Mouse (Mus musculus) intestine, postnatal 0 days (tissue): ENCODE results near the gene Spata9. TPM values are rescaled to one million over a fixed set of nuclear protein-coding genes. Genes with fewer than 3 reads are reported as not detected.

Experiments
- ATAC-seq: fragments of 200-750 bp; cut with Nextera tagmentation; 2 replicates; pipeline ENCODE4 v1.8.0; 2017; ENCODE audit warnings: mild to moderate bottlenecking, moderate TSS enrichment, moderate library complexity
- H3K27ac ChIP-seq: fragments of 300-500 bp; sonication (generic); 2 replicates; pipeline ENCODE4 v1.5.1; 2014; ENCODE audit warnings: mild to moderate bottlenecking, low read depth, low read length, moderate library complexity
- H3K27me3 ChIP-seq: fragments of 300-500 bp; sonication (generic); replicated peaks from 2 replicates; pipeline ENCODE4 v1.6.1; 2014; ENCODE audit warnings: low read length, mixed read lengths; ENCODE audit not compliant: control insufficient read depth, insufficient read depth
- H3K36me3 ChIP-seq: fragments of 300-500 bp; sonication (generic); 2 replicates; pipeline ENCODE4 v1.6.1; 2014; ENCODE audit warnings: mild to moderate bottlenecking, moderate library complexity; ENCODE audit not compliant: control insufficient read depth, insufficient read depth
- H3K4me1 ChIP-seq: fragments of 300-500 bp; sonication (generic); replicated peaks from 2 replicates; pipeline ENCODE4 v1.6.1; 2014; ENCODE audit warnings: antibody characterized with exemption, low read length, mixed read lengths; ENCODE audit not compliant: control insufficient read depth, insufficient read depth
- H3K4me2 ChIP-seq: fragments of 300-500 bp; sonication (generic); replicated peaks from 2 replicates; pipeline ENCODE4 v1.6.1; 2014; ENCODE audit warnings: low read depth, mild to moderate bottlenecking, moderate library complexity
- H3K4me3 ChIP-seq: fragments of 300-500 bp; sonication (generic); 2 replicates; pipeline ENCODE4 v1.5.1; 2014; ENCODE audit warnings: low read depth, low read length
- H3K9ac ChIP-seq: fragments of 300-500 bp; sonication (generic); 2 replicates; pipeline ENCODE4 v1.6.1; 2014; ENCODE audit warnings: mild to moderate bottlenecking, low read depth, low read length
- H3K9me3 ChIP-seq: fragments of 300-500 bp; sonication (generic); 2 replicates; pipeline ENCODE4 v1.6.1; 2016; ENCODE audit warnings: mixed run types; ENCODE audit not compliant: control insufficient read depth
- CTCF ChIP-seq: sonication (generic); IDR thresholded peaks from 2 replicates; pipeline ENCODE4 v1.5.1; 2016; ENCODE audit warnings: low read depth, mild to moderate bottlenecking, control low read depth, antibody characterized with exemption, moderate library complexity
- WGBS: fragments of 180-500 bp; shearing (Covaris S2); extraction: QIAGEN DNeasy Blood & Tissue Kit; methylation state at CpG from one replicate; pipeline ENCODE4 v1.1.7; 2014; 5-methylcytosine and 5-hydroxymethylcytosine counted together
- polyA plus RNA-seq: library from polyadenylated mRNA; unstranded; fragments of >200 nt; fragmentation: Nextera tagmentation; extraction: Ambion mirVana; gene quantifications from 2 replicates; pipeline ENCODE4 v1.2.1, GENCODE M21; 2015

Spata9 gene
- polyA plus RNA-seq, 1 experiment from 2014 or later, result 0.51 TPM

GRCm38 (mm10) chr13:75976649-75977048 is 9.7 kb downstream of the Spata9 start:
- TF ChIP-seq CTCF, result no peak
- ATAC-seq, result peak; percentile 78
- WGBS, result 35% methylated on average over 2 of the region's 2 CpGs

DNA sequence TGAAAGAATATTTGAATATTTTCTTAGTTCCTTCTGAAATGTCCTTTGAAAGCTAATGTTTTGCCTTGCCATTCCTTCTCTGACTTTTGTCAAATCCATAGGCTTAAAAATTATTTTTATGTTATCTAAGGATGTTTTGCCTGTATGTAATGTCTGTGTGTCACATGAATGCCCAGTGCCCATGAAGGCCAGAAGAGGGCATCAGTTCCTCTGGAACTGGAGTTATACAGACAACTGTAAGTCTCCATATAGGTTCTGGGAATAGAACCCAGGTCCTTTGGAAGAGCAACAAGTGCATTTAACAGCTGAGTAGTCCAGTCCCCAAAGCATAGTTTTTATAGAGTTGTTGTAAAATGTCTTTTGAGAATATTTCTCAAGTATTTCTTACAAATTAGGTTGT is 15.0 kb downstream of the Spata9 start:
- Histone ChIP-seq H3K4me3 (no peak overlapping the region), H3K4me1 (no peaks in the 10 kb centered on the region), H3K9ac (no peak overlapping the region), H3K4me2 (no peak overlapping the region), H3K9me3 (no peaks in the 10 kb centered on the region), H3K27ac (no peak overlapping the region), H3K36me3 (no peaks in the 10 kb centered on the region), H3K27me3 (no peaks in the 10 kb centered on the region)
- ATAC-seq, result no peak
- TF ChIP-seq CTCF, result peak; percentile 54

More at GRCm38 (mm10) chr13:75976649-75977048, 9.7 kb downstream of the Spata9 start:
- H3K4me3 ChIP-seq, result no peak overlapping the region
- H3K4me1 ChIP-seq, result no peaks in the 10 kb centered on the region; the same call in 1 of the 2 replicates
- no peaks in the 10 kb centered on the region for H3K36me3 ChIP-seq
- no peak overlapping the region for H3K9ac ChIP-seq
- H3K27me3 ChIP-seq, result no peaks in the 10 kb centered on the region
- H3K27ac ChIP-seq, result no peak overlapping the region
- no peak overlapping the region for H3K4me2 ChIP-seq
- no peaks in the 10 kb centered on the region for H3K9me3 ChIP-seq

DNA sequence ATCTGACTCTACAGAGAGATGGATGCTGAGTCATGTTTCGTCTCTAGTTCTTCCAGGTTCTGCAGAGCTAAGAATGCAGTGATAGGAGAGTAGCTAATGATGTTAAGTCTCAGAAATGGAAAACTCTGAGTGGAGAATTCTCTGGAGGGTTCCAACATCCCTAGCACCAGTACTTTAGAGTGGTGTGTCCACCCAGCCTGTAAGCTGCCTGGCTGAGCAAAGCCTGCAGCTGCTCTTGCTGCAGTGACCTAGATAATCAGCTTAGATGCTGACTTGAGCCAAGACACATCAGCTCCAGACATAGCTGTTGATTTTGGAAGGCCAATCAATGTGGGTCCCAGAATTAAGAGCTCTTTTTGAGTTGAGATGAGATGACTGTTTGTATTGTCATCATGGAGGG is 21.1 kb downstream of the Spata9 start:
- no peak overlapping the region for H3K9ac ChIP-seq
- H3K4me2 ChIP-seq, result no peak overlapping the region
- no peaks in the 10 kb centered on the region for H3K36me3 ChIP-seq
- no peaks in the 10 kb centered on the region for H3K27me3 ChIP-seq
- no peak for ATAC-seq
- H3K9me3 ChIP-seq, result no peaks in the 10 kb centered on the region
- H3K27ac ChIP-seq, result no peak overlapping the region
- TF ChIP-seq CTCF, result no peak
- 92% methylated on average over 1 of the region's 1 CpGs for WGBS
- H3K4me1 ChIP-seq, result no peaks in the 10 kb centered on the region; the same call in 1 of the 2 replicates
- no peak overlapping the region for H3K4me3 ChIP-seq

GRCm38 (mm10) chr13:75992169-75993028 is 25.4 kb downstream of the Spata9 start:
- no peak for ATAC-seq
- no peak overlapping the region for H3K4me2 ChIP-seq
- H3K27ac ChIP-seq, result no peak overlapping the region
- WGBS, result 47% methylated on average over 9 of the region's 9 CpGs
- no peak overlapping the region for H3K4me3 ChIP-seq
- no peak overlapping the region for H3K9ac ChIP-seq
- H3K27me3 ChIP-seq, result no peaks in the 10 kb centered on the region
- no peaks in the 10 kb centered on the region for H3K9me3 ChIP-seq
- H3K36me3 ChIP-seq, result no peaks in the 10 kb centered on the region
- no peaks in the 10 kb centered on the region; the same call in 1 of the 2 replicates for H3K4me1 ChIP-seq
- TF ChIP-seq CTCF, result no peak

GRCm38 (mm10) chr13:76003272-76003671 is 36.3 kb downstream of the Spata9 start:
- no peaks in the 10 kb centered on the region for H3K9me3 ChIP-seq
- H3K9ac ChIP-seq, result no peak overlapping the region
- no peaks in the 10 kb centered on the region for H3K27me3 ChIP-seq
- H3K36me3 ChIP-seq, result no peaks in the 10 kb centered on the region
- H3K4me2 ChIP-seq, result no peak overlapping the region
- H3K4me3 ChIP-seq, result no peak overlapping the region
- H3K4me1 ChIP-seq, result no peaks in the 10 kb centered on the region
- no peak overlapping the region for H3K27ac ChIP-seq
- no peak for TF ChIP-seq CTCF
- ATAC-seq, result no peak
- 63% methylated on average over 3 of the region's 3 CpGs for WGBS

DNA sequence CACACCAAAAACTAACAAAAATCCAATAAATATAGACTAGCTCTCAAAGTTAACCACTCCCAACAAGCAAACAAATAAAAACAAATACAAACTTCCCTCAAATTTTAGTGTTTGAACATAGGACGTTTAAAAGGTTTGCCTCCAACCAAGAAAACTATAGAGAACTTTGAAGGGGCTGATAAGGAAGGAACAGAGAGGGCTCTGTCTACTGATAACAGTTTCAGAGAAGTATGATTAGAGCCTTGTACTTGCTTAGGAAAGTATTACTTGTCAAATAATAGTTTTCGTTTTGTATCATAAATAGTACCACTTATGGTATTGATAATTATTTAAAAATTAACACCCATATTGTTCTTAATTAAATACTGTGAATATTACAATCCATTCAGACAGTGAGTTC is 47.6 kb downstream of the Spata9 start:
- ATAC-seq, result no peak
- no peak overlapping the region for H3K9ac ChIP-seq
- TF ChIP-seq CTCF, result no peak
- H3K4me1 ChIP-seq, result no peaks in the 10 kb centered on the region
- no peaks in the 10 kb centered on the region for H3K9me3 ChIP-seq
- WGBS, result 51% methylated on average over 2 of the region's 2 CpGs
- H3K4me2 ChIP-seq, result no peak overlapping the region
- no peak overlapping the region for H3K27ac ChIP-seq
- no peaks in the 10 kb centered on the region for H3K27me3 ChIP-seq
- no peaks in the 10 kb centered on the region for H3K36me3 ChIP-seq
- H3K4me3 ChIP-seq, result no peak overlapping the region
